Mouse (Mus musculus) central nervous system, embryonic 11.5 days (tissue): ENCODE results near the gene Cntf. TPM values are rescaled to one million over a fixed set of nuclear protein-coding genes. Genes with fewer than 3 reads are reported as not detected.

ENCODE experiments used
- polyA plus RNA-seq: library from polyadenylated mRNA; depleted of rRNA; stranded (reverse); fragments of >200 nt; gene quantifications from 2 replicates; pipeline ENCODE4 v1.2.3, GENCODE M21; 2012; rRNA removed

The Cntf gene
- polyA plus RNA-seq: 4.9 and 5.1 TPM in 2 replicates

DNA sequence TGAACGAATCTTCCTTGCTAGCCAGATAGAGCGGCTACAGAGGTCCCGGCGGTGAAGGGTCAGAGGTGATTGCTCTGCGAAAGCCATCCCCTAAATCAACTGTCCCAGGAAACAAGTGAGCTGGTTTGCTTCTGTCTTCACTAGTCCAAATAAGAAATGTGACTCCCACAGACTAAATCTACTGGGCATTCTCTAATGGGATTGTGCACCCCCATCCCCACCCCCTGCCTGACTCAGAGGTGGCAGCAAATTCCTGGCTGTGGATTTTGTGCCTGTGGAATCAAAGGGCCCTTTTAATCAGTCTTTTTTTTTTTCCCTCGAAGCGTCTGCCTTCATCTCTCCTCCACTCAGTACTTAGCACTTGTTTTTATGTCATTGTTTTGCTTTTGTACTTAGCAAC lies at the start of gene Cntf:
Cntf (minus strand) TSS at position 325 of the 400 bp plus-strand sequence.

DNA sequence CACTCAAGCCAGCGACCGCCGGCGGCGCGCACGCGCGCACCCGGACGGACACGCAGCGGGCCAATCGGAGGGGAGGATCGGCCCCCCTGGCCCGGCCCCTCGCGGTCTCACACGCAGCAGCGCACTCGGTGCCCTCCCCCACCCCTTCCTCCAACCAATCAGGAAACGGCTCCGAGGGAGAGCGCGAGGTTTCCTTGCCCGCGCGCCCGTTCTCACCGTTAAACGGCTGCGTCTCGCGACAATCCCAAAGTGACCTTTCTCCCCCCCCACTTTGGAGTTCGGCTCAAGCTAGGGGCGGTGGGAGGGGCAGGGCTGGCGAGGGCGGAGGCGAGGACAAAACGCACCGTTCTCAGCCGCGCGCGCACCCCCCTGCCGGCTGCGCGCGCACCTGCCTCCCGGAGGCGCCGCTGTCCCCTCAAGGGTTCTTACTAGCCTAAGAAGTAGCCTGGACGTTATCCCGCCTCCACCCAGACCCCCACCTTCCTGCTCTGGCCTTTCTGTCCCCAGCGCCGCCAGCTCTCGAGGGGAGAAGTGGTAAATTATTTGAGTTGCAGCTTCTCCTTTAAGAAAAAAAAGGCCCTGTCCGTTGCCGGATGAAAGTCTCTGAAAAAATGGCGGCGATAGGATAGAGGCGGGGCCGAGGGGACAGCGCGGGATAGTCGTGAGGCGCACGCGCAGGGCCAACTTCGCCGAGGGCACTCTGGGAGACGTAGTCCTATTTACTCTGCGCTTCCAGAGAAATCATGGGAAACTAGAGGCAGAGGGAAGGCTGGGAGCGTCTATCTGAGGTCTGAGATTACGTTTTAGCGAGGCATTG lies 30.3 kb upstream of the Cntf start, which contains the start of the genes Zfp91 and Lpxn:
Zfp91 (minus strand) TSS at position 616 of the 817 bp plus-strand sequence.
Lpxn (plus strand) TSS at position 683 of the 817 bp plus-strand sequence.

Other genes with a start within 250 kb of the Cntf start
- gene Fam111a, start 219.9 kb downstream of the Cntf start, polyA plus RNA-seq: 21.2 and 22.4 TPM in 2 replicates
- gene Gm4952, start 165.7 kb downstream of the Cntf start, polyA plus RNA-seq: 0.07 TPM in 1 of 2 replicates, not detected in the other
- not detected in 2 replicates for gene Glyat, start 132.3 kb downstream of the Cntf start, polyA plus RNA-seq
- not detected in 2 replicates for gene Olfr1442, start 95.2 kb downstream of the Cntf start, polyA plus RNA-seq
- not detected in 2 replicates for gene Olfr1443, start 87.5 kb downstream of the Cntf start, polyA plus RNA-seq
- gene Keg1, start 69.8 kb downstream of the Cntf start, polyA plus RNA-seq: 0.10 TPM in 1 of 2 replicates, not detected in the other
- 36.9 and 40.9 TPM in 2 replicates for gene Zfp91, start 30.5 kb upstream of the Cntf start, polyA plus RNA-seq
- 1.5 and 1.8 TPM in 2 replicates for gene Lpxn, start 30.6 kb upstream of the Cntf start, polyA plus RNA-seq
- gene Gm5244, start 81.0 kb upstream of the Cntf start, polyA plus RNA-seq: not detected in 2 replicates
- not detected in 2 replicates for gene Olfr1444, start 91.7 kb upstream of the Cntf start, polyA plus RNA-seq
- not detected in 2 replicates for gene Olfr1445, start 118.2 kb upstream of the Cntf start, polyA plus RNA-seq
- not detected in 2 replicates for gene Olfr1446, start 127.9 kb upstream of the Cntf start, polyA plus RNA-seq
- not detected in 2 replicates for gene Olfr1447, start 138.1 kb upstream of the Cntf start, polyA plus RNA-seq
- not detected in 2 replicates for gene Olfr1448, start 158.8 kb upstream of the Cntf start, polyA plus RNA-seq
- gene Olfr1449, start 165.2 kb upstream of the Cntf start, polyA plus RNA-seq: not detected in 2 replicates
- gene Olfr1450, start 184.6 kb upstream of the Cntf start, polyA plus RNA-seq: not detected in 2 replicates
- not detected in 2 replicates for gene Olfr1451, start 229.4 kb upstream of the Cntf start, polyA plus RNA-seq